Mouse (Mus musculus) thymus, adult 2 months (tissue): ENCODE measurements around the gene Dnaaf2.

ENCODE experiments used
- CTCF ChIP-seq: fragments of 200-500 bp; IDR thresholded peaks from 2 replicates; pipeline ENCODE4 v1.5.1; 2012; ENCODE audit warnings: mild to moderate bottlenecking, control low read depth, low read length, moderate library complexity, borderline replicate concordance; ENCODE audit not compliant: control insufficient read depth, poor library complexity, insufficient read depth; ENCODE audit errors: extremely low read depth
- POLR2A ChIP-seq: fragments of 200-500 bp; IDR thresholded peaks from 2 replicates; pipeline ENCODE4 v1.6.1; 2012; ENCODE audit warnings: mild to moderate bottlenecking, low read length, control low read depth, moderate library complexity; ENCODE audit not compliant: control insufficient read depth, poor library complexity, insufficient read depth; ENCODE audit errors: extremely low read depth

- TF ChIP-seq POLR2A = no peak
- no peak for TF ChIP-seq CTCF
Measured at GRCm38 (mm10) chr12:69177526-69177925, 20.7 kb downstream of the Dnaaf2 start.
